Mouse (Mus musculus): ENCODE results near the gene Tm9sf2.

The Tm9sf2 gene

DNA sequence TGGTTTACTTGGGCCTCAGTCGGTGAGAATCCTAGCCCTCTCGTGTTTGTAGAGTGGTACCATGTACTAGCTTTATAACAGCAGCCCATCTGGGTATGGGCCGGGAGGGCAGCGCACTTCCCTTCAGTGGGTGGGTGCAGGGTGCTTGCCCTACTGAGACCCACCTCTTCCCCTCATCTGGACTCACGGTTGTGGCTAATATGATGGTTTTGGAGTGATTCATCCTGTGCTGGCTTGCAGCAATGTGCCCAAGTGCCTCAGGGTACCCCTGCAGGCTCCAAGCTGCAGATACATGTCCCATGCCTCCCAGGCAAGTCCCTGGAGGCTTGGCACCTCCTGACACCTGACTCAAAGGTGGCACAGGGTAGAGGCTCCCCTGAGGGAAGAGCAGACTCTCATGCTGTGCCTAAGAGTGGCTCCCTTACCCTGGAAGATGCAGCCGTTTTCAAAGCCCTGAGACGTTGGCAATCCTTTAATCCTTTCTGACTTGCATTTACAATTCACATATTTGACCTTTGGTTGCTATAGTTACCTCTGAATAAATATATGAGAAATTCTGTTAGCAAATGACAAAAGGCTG, 63.5 kb downstream of the Tm9sf2 start:
- in situ Hi-C loops (cut with MseI, MboI): no loop called here

GRCm38 (mm10) chr14:122171031-122171430, 64.2 kb downstream of the Tm9sf2 start:
- in situ Hi-C loops (cut with MseI, MboI): no loop called here

- in situ Hi-C loops (cut with MseI, MboI): no loop called here
These were observed 69.5 kb downstream of the Tm9sf2 start for GRCm38 (mm10) chr14:122176263-122176798.

DNA sequence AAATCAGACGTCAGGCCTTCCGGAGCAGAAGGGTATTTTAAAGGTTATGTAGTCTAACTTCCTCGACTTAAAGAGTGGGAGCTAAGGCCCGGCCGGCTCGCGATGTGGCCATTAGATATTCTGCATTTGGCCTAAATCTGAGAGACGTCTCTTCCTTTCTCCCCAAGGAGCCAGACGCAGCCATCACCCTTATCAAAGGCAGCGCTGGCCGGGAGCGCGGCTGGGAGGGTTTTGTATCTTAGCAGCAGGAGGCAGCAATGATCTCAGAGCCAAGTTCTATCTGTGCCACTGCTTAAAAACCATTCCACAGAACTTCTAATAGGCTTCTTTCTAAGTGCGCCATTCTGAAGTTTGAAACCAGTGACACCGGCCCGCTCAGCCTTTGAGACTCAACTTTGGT, 72.4 kb downstream of the Tm9sf2 start:
- in situ Hi-C loops (cut with MseI, MboI): no loop called here

GRCm38 (mm10) chr14:122181078-122181814, 74.4 kb downstream of the Tm9sf2 start, which contains the start of gene Clybl:
Gene Clybl, plus strand, starts transcription at chr14:122181704.
- in situ Hi-C loops (cut with MseI, MboI): no loop called here

- in situ Hi-C loops (cut with MseI, MboI): no loop called here
These were observed 74.9 kb downstream of the Tm9sf2 start for GRCm38 (mm10) chr14:122181815-122182157.

- in situ Hi-C loops (cut with MseI, MboI): no loop called here
These were observed 75.4 kb downstream of the Tm9sf2 start for GRCm38 (mm10) chr14:122182220-122182619.

GRCm38 (mm10) chr14:122183974-122184373, 77.1 kb downstream of the Tm9sf2 start:
- in situ Hi-C loops (cut with MseI, MboI): no loop called here

DNA sequence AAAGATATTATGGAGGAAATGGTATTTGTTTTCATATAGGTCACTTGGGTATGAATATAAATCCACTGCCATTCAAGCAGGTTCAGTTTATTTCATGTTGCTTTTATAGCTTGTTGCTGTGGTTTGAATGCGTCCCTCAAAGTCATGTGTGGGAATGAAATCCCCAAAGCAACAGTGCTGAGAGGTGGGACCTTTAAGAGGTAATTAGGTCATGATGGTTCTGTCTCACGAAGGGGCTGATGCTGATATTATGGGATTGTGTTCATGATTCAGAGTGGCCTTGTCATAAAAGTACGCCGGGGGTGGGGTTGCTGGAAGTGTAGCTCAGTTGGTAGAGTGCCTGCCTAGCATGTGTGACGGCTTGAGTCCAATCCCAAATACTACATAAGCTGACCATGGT, 81.4 kb downstream of the Tm9sf2 start:
- in situ Hi-C loops (cut with MseI, MboI): no loop called here

DNA sequence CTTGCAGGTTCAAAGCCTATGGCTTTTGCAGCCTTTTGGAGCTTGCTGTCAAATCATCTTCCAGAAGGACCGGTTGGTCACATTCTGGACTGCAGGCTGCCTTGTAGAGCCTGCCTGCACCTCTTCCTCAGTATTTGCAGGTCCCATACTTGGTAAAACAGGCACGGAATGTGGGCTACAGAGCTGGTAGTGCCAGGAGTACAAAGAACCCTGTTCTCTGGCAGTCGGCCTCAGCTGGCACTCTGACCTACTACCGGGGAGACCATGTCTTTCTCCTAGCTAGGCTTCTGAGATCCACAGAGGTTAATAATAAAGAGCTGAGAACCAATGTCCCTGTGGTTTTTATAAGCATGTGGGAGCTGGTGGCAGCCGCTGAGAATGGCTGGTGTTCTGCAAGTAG, 83.1 kb downstream of the Tm9sf2 start:
- in situ Hi-C loops (cut with MseI, MboI): no loop called here

DNA sequence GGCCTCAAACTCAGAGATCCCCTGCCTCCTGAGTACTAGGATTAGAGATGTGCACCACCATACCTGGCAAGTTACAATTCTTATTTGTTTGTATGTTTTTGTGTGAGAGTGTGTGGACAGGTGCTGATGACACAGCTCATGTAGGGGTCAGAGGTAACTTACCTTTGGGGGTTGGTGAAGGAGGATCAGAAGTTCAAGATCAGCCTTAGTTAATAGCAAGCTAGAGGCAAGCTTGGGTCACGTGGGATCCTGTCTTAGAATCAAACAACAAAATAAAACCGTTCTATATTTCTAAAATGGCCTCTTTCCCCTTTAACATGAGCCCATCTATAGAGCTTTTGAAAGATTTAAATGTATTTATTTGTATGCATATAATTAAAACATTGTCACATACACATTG, 83.7 kb downstream of the Tm9sf2 start:
- in situ Hi-C loops (cut with MseI, MboI): no loop called here

DNA sequence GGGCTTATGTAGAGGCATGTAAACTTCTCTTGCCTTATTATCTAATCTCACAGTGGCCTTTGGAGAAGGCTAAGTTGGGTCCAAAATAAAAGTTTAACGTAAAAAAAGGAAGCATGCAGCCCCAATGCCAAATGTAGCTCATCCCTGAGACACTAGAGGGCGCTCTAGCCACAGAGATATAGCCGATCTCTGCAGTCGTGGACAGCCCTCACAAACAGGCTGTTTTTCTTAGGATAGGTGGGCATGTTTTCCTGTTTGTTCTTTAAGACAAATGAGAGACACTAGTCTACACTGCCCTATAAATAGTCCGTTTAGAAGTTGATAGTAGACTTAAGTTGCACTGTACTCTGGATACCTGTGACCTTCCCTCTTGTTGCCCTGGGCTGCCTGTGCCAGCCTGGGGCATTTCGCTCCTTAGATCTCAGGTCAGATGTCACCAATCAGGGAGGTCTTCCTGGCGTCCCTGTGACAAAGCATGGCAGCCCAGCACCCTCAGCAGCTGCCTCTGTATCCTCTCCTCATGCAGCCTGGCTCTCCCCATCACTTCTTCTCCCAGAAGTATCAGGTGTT, 84.2 kb downstream of the Tm9sf2 start:
- in situ Hi-C loops (cut with MseI, MboI): no loop called here

- in situ Hi-C loops (cut with MseI, MboI): no loop called here
These were observed 87.8 kb downstream of the Tm9sf2 start for GRCm38 (mm10) chr14:122194630-122195029.

DNA sequence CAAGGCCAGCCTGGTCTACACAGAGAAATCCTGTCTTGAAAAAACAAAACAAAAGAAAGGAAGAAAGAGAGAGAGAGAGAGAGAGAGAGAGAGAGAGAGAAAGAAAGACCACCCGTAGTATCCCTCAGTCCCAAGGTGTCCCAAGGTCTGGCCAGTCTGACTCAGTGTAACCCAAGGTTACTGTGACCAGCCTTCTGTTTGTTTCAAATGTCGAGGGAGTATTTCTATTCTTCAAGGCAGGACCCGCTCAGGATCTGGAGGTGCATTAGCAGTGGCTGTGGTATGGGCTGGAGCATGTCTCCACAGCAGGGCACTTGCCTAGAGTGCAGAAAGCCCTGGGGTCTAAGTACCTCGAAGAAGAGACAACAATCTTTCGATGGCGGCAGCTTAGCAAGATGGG, 90.0 kb downstream of the Tm9sf2 start:
- in situ Hi-C loops (cut with MseI, MboI): no loop called here

DNA sequence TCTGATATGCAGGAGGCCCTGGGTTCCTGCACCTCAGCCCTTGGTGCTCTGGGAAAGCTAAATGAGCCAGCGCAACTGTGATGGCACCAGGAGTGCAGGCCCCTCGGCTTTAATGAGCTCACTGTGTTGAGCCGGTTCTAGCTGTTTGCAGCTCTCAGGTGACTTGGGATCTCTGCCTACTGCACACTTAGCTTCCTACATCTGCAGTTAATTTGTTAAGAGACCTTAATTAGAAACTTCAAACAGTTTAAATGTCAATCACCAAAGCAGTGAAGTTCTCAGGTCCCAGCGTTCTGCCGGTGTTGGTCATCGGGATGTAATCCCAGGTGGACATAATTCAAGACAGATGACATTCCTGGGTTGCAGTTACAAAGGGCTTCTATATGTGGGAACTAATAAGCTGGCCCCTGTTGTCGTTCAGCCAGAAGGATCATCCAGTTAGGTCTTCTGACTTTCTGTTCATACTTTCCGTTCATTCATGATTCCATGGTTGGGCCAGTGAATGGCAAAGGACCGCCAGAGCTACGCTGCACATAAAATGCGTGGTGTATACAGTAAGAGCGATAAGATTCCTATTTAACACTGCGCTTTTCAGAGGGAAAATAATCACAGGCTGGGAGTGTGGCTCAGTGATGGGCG, 93.5 kb downstream of the Tm9sf2 start:
- in situ Hi-C loops (cut with MseI, MboI): no loop called here

- in situ Hi-C loops (cut with MseI, MboI): no loop called here
These were observed 102.3 kb downstream of the Tm9sf2 start for GRCm38 (mm10) chr14:122209177-122209576.
